Mouse (Mus musculus) cerebellum, postnatal 4 days (tissue): ENCODE measurements around the gene Apba2.

Experiments
- DNase-seq, 2 experiments: peaks; one replicate each; pipeline ENCODE4 v3.0.0; 2022; ENCODE audit warnings: low spot score in 2 of 2, mixed read lengths in 1 of 2

Apba2 gene

GRCm38 (mm10) chr7:64656787-64657186, 155.3 kb downstream of the Apba2 start:
- DNase-seq, result no peak

DNA sequence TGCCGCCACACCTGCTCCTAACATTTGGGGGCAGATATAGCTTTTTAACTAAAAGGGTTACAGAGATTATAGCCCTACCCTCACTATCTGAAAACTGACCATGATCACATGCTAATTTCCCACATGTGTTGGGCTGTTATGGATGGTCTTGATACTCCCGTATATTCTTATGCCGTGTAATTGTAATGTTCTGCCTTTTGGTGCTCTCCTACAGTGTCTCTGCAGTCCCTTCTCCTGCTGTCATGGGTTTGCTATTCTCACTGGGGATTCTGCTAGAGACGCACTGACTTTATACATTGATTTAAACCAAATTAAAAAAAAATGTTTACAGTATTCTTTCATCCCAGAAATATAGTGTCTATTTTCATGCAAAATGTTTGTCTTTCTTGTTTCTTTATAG, 157.4 kb downstream of the Apba2 start:
- DNase-seq, result no peak

- DNase-seq, result no peak
Measured at GRCm38 (mm10) chr7:64659328-64659727, 157.8 kb downstream of the Apba2 start.

- no peak for DNase-seq
Measured at GRCm38 (mm10) chr7:64662506-64662905, 161.0 kb downstream of the Apba2 start.

- no peak for DNase-seq
Measured at GRCm38 (mm10) chr7:64663600-64663999, 162.1 kb downstream of the Apba2 start.

GRCm38 (mm10) chr7:64665120-64665519, 163.6 kb downstream of the Apba2 start:
- DNase-seq, result no peak

DNA sequence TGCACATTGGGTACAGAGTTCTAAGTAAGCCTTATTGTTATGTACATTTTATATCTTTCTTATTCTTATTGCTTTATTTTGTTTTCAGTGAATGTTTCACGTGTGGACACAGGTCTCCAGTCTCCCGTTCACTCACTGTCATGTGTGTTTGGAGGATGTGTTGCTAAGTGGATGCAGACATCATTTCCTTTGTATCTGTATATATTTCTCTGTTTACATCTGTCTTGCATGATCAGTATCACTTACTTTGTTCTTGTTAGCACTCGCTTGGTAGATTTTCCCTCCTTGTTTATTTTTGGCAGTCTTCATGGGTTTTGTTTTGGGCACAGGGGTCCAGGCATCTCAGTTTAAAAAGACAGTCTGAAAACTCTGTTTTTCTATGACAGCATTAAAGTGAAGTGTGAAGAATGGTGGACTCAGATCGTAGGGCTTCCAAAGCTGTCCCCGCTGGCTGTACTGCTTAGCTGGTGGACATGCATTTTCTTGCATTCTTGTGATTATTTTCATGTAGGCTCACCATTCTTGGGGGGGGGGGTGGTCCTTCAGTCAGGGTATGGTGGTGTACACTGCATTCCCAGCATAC, 164.3 kb downstream of the Apba2 start:
- DNase-seq, result no peak

DNA sequence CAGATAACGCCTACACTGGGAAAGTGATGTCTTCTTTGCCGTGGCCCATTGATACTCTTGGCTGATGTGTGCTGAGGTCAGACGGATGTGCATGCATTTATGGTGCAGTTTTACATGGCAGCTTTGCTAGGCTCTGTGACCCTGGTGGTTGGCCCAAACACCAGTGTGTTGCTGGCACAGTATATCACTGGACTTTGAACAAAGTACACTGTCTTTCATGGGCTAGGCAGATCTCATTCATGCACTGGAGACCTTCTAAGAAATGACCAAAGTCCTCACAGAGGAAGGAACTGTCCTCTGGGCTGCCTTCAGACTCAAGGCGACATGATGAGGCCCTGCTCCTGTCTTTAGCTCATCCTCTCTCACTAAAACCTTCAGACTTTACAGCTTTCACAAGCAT, 166.5 kb downstream of the Apba2 start:
- no peak for DNase-seq

GRCm38 (mm10) chr7:64679771-64680479, 178.4 kb downstream of the Apba2 start:
- DNase-seq, result no peak

GRCm38 (mm10) chr7:64684893-64685292, 183.4 kb downstream of the Apba2 start:
- DNase-seq, result no peak

GRCm38 (mm10) chr7:64688115-64688817, 186.8 kb downstream of the Apba2 start:
- no peak for DNase-seq

DNA sequence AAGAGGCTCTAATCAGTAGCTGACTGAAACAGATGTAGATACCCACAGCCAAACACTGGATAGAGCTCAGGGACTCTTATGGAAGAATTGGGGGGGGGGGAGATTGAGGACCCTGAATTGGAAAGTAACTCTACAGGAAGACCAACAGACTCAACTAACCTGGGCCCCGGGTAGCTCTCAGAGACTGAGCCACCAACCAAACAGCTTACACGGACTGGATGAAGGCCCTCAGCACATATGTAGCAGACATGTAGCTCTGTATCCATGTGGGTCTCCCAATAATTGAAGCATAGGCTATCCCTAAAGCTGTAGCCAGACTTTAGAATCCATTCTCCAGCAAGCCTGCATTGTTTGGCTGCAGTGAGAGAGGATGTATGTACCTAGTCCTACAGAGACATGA, 190.3 kb downstream of the Apba2 start:
- DNase-seq, result no peak

GRCm38 (mm10) chr7:64694937-64695336, 193.4 kb downstream of the Apba2 start:
- no peak for DNase-seq

DNA sequence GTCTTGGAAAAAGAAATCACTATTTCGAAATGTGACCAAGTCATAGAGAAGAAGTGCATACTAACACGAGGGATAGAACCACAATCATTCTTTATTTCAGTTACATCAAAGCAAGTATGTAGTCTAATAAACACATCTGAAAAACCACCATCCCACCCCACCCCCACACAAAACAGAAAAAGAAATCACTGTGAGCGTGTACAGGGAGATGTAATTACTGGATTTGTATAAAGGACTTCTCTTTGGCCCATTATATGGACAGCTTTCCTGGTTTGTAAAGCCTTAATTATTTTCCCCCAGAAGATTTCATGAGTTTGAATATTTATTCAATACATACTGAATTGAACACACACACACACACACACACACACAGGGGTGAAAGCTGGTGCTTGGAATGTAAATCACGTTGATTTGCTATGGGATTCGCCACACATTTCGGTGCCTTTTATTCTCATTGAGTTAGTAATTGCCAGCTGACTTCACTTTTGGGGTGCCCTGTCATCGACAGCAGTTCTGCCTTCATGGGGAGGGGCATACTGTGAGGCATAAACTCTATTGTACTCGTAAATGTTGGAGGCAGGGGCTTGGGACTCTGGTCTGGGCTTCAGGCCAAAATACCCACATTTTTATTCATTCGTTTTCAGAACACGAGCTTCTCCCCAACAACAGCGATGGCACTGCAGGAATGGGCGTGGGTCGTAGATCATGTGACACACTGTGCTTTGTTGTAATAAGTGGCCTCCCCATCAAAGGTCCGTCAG, 195.2 kb downstream of the Apba2 start:
- no peak for DNase-seq

- no peak for DNase-seq
Measured at GRCm38 (mm10) chr7:64697791-64698337, 196.4 kb downstream of the Apba2 start.

DNA sequence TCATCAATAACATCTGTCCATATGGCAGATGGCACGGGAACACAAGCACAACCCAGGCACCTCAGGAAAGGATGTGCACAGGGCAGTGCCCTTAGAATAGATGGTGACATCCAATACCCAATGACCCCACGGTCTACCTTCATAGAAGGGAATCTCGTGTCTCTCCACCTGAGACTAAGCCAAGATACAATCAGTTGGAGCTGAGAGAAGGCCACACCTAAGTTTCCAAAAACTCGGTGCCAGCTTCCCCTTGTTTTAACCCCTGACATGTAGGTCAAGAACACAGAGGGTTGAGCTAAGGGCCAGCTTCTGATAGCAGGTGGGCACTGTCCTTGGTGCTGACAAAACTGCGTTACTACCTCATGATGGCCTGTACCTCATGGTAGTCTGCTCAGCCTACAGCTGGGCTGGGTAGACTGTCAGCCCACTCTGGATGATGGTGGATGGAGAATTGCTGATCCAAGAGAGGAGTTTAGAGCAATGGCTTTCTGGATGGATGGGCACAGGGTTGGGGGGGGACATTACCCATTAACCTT, 202.6 kb downstream of the Apba2 start:
- no peak for DNase-seq

DNA sequence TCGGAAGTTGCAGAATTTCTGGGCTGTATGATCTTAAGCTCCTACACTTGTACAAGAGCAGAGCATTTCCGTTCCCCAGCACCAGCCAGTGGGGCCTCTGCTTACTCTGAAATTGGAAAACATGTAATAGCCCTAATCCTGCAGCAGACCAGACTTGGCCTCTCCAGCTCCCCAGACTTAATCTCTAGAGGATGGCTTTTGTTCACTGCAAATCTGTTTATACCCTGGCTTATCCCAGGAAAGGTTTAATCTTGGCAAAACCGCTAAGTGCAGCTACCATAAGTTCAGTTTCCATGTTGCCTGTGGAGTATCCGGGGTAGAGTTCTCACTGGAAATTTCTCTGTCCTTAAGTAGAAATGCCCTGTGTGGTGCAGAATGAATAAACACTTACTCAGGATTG, 206.7 kb downstream of the Apba2 start:
- DNase-seq, result no peak

DNA sequence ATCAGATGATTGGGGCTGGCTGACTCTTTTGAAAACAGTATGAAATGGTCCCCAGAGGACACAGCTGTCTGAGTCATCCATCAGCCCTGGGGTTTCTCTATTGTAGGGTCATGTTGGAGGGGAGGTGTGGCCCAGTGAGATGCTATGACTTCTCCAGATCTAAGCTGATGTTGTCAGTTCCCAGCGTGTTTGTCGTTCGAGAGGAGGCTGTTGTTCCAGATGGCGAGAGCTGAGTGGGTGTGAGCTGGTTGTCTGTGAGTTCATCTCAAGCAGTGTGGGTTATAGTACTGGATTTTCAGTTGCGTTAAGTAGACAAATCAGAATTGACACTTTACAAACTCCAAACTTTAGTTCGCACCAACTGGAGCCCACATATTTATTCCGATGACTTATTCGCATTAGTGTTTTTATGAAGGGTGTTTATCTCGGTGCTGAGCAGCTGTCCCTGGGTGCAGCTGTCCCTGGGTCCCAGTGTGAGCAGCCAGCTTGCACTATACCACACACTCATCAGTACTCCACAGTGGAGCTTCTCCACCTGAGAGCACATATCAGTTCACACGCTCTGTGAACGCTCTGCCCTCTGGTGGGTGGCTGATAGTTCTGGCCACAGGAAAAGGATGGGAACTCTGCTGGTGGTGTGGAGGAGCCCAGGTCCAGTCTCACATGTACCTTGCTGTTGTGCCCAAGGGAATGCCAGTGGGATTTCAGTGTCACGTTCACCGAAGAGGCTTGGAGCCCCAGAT, 208.2 kb downstream of the Apba2 start:
- DNase-seq, result peak in 1 of 2 experiments; percentile 23

- DNase-seq, result no peak
Measured at GRCm38 (mm10) chr7:64716286-64716685, 214.8 kb downstream of the Apba2 start.

GRCm38 (mm10) chr7:64723313-64723712, 221.8 kb downstream of the Apba2 start:
- no peak for DNase-seq

DNA sequence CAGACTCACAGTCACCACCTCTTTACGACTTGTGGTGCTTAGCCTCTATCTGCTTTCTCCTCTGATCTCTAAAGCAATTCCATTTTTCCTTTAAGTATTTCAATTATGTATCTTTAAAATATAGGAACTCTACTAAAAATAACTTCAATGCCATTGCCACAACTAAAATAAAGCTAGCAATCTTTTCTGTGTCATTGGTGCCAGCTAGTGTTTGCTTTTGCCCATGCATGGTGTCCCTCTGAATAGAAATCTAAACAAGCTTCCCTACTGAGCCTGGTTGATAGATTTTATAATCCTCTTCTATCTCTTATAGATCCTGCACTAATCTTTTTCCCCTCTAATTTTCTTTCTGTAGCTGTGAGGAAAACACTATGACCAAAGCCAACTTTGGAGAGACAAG, 222.9 kb downstream of the Apba2 start:
- DNase-seq, result no peak
